Mouse (Mus musculus): ENCODE measurements around the gene Pik3c2a. TPM values are rescaled to one million over a fixed set of nuclear protein-coding genes. Genes with fewer than 3 reads are reported as not detected.

Pik3c2a gene
- polyA plus RNA-seq, 1 experiment from 2014 or later: 22.0 TPM

- Histone ChIP-seq H3K4me3 (ENCODE audit: inconsistent target) (no peak overlapping the region), H3K36me3 (ENCODE audit: inconsistent target) (no peaks in the 10 kb centered on the region), H3K79me2 (ENCODE audit: inconsistent target) (no peaks in the 10 kb centered on the region), H3K27ac (no peak overlapping the region)
- WGBS (ENCODE audit: missing documents): 83% methylated on average over 2 of the region's 2 CpGs
Measured at GRCm38 (mm10) chr7:116298851-116299250, 144.4 kb downstream of the Pik3c2a start.

DNA sequence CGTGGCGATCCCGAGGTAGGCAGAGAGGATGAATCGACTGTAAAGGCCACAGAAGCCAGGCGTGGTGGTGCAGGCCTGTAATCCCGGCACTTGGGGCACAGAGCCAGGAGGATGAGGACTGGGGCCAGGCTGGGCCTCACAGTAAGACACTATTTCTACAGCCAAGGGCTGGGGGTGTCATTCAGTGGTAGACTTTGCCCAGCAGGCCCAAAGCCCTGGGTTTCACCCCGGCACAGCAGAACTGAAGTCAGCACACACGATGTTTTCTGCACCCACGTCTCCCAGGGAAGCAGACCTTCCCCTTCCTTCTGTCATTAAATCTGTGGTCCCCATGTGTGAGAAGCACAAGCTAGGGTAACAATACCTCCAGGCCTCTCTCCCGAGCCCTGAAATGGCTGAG is 144.9 kb downstream of the Pik3c2a start:
- H3K36me3 ChIP-seq (ENCODE audit: inconsistent target): no peaks in the 10 kb centered on the region
- WGBS (ENCODE audit: missing documents): 93% methylated on average over 9 of the region's 10 CpGs
- H3K27ac ChIP-seq: no peak overlapping the region
- H3K4me3 ChIP-seq (ENCODE audit: inconsistent target): no peak overlapping the region
- H3K79me2 ChIP-seq (ENCODE audit: inconsistent target): no peaks in the 10 kb centered on the region

DNA sequence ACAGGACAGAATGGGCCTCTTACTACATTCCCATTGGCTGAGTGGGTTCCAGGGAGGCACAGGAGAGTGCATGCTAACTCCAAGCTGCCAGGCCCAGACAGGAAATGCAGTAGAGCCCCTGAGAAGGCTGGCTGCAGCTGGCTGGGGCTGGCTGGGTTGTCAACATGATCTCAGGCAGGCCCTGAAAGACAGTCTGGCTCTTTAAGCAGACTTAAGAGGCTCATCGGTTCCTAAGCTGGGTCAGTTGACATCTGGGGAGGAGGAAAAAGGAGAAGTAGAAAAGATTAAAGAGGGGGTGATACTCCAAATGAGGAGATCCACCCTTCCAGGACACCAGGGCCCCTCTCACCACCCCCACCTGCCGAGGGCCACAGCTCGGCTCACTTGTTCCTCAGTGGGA is 148.3 kb downstream of the Pik3c2a start:
- Histone ChIP-seq H3K27ac (no peak overlapping the region), H3K36me3 (ENCODE audit: inconsistent target) (no peaks in the 10 kb centered on the region), H3K79me2 (ENCODE audit: inconsistent target) (no peaks in the 10 kb centered on the region), H3K4me3 (ENCODE audit: inconsistent target) (no peak overlapping the region)
- WGBS (ENCODE audit: missing documents): 27% methylated on average over 3 of the region's 3 CpGs

DNA sequence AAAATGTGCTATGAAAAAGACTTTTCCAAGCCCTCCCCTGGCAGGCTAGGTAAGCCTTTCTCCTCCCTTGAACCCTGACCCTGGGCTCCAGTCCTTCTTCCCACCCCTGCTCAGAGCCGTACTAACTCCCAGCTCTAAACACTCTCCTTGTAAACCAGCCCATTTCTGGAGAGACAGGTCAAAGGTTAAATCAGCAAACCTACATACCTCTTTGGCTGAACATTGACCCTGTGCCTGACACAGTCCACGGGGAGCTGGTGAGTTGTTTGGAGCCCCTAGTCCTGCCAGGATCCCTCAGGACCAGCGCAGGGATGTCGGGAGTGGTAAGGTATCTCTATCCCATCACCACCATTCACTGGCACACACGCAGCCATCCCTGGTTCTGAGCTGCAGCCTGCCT is 150.9 kb downstream of the Pik3c2a start:
- H3K4me3 ChIP-seq (ENCODE audit: inconsistent target): no peak overlapping the region
- no peaks in the 10 kb centered on the region for H3K36me3 ChIP-seq (ENCODE audit: inconsistent target)
- H3K27ac ChIP-seq: no peak overlapping the region
- no peaks in the 10 kb centered on the region for H3K79me2 ChIP-seq (ENCODE audit: inconsistent target)
- 87% methylated on average over 4 of the region's 5 CpGs for WGBS (ENCODE audit: missing documents)

DNA sequence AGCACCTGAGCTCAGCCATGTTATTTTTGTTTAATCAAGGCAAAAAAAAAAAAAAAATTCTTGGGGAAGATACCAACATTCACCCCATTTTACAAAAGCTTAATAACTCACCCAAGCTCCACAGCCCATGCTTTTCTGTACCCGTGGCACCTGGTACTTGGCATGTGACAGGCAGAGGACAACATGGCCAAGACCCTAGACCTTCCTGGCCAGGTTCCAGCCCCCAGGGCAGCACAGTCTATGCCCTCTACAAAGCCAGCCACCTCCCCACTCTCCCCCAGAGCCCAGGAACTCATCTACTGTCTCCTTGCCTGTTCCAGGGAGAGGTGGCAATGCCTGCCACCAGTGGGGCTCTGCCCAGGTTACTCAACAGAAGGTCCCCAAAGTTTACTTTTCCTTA is 152.7 kb downstream of the Pik3c2a start:
- 80% methylated on average over 1 of the region's 1 CpGs for WGBS (ENCODE audit: missing documents)
- H3K36me3 ChIP-seq (ENCODE audit: inconsistent target): no peaks in the 10 kb centered on the region
- H3K4me3 ChIP-seq (ENCODE audit: inconsistent target): no peak overlapping the region
- H3K79me2 ChIP-seq (ENCODE audit: inconsistent target): no peaks in the 10 kb centered on the region
- no peak overlapping the region for H3K27ac ChIP-seq

DNA sequence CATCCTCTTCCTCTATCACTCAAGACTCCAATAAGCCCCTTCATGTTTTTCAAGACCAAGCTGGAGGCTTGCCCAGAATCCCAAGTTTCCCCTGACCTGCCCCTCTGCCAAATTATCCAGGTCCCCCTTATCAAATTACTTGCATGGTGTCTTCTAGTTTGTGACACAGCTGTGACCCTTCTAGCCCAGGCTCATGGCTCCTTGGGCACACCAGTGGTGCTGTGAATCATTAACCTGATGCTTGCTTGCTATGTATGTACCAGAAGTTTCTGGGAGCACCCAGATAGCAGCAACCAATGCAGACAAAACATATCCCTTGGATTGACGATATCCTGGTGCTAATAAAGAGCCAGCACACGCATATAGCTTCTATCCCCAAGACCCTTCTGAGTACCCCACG is 154.3 kb downstream of the Pik3c2a start:
- WGBS (ENCODE audit: missing documents): 92% methylated on average over 3 of the region's 3 CpGs
- no peak overlapping the region for H3K4me3 ChIP-seq (ENCODE audit: inconsistent target)
- no peaks in the 10 kb centered on the region for H3K79me2 ChIP-seq (ENCODE audit: inconsistent target)
- no peak overlapping the region for H3K27ac ChIP-seq
- no peaks in the 10 kb centered on the region for H3K36me3 ChIP-seq (ENCODE audit: inconsistent target)

DNA sequence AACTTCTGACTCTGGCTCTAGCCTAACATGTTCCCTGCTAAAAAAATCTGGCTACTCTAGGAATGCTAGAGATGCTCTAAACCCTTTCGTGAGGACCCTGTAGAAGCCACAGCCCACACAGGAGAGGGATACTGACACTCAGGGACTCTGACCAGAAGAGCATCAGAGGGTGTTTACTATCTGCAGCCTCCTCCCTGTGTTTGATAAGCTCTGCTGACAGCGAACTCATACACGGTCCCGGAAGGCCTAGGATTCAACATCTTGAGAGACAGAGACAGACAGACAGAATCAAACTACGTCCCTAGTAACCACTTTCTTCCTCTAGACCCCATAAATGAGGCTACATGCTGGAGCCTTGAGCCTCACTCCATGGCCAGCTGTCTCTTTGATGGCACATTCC is 155.3 kb downstream of the Pik3c2a start:
- no peak overlapping the region for H3K27ac ChIP-seq
- no peaks in the 10 kb centered on the region for H3K36me3 ChIP-seq (ENCODE audit: inconsistent target)
- no peaks in the 10 kb centered on the region for H3K79me2 ChIP-seq (ENCODE audit: inconsistent target)
- 92% methylated on average over 5 of the region's 5 CpGs for WGBS (ENCODE audit: missing documents)
- H3K4me3 ChIP-seq (ENCODE audit: inconsistent target): no peak overlapping the region

Other genes starting within 250 kb of the Pik3c2a start
- 0.13 to 0.38 TPM (median 0.23 TPM) in 3 replicates for gene Plekha7, start 135.1 kb downstream of the Pik3c2a start, polyA plus RNA-seq (2018)
- gene Rps13, start 109.3 kb downstream of the Pik3c2a start, polyA plus RNA-seq (2018): 344 to 1,175 TPM (median 1,056 TPM) in 3 replicates
- 42.3 to 121 TPM (median 46.5 TPM) in 3 replicates for gene Nucb2, start 60.9 kb upstream of the Pik3c2a start, polyA plus RNA-seq (2018)